Mouse (Mus musculus) neural tube, embryonic 14.5 days (tissue): Measurements from ENCODE around the gene Slc25a20. TPM values are rescaled to one million over a fixed set of nuclear protein-coding genes. Genes with fewer than 3 reads are reported as not detected.
A peak's percentile ranks its signal among the peaks of the same experiment; 100 is the strongest.

ENCODE experiments used
- ATAC-seq: fragments of 200-750 bp; cut with Nextera tagmentation; 2 replicates; pipeline ENCODE4 v1.8.0; 2017; ENCODE audit warnings: low read depth, mild to moderate bottlenecking, moderate TSS enrichment, moderate library complexity
- H3K27ac ChIP-seq: fragments of 300-500 bp; sonication (generic); 2 replicates; pipeline ENCODE4 v1.5.1; 2014; ENCODE audit warnings: low read depth, mild to moderate bottlenecking, control low read depth, low read length, moderate library complexity, mixed read lengths
- H3K27me3 ChIP-seq: fragments of 300-500 bp; sonication (generic); 2 replicates; pipeline ENCODE4 v1.6.1; 2014; ENCODE audit warnings: low read length; ENCODE audit not compliant: control insufficient read depth, insufficient read depth
- H3K36me3 ChIP-seq: fragments of 300-500 bp; sonication (generic); 2 replicates; pipeline ENCODE4 v1.6.1; 2014; ENCODE audit warnings: low read length, mixed read lengths; ENCODE audit not compliant: control insufficient read depth, insufficient read depth
- H3K4me1 ChIP-seq: fragments of 300-500 bp; sonication (generic); 2 replicates; pipeline ENCODE4 v1.6.1; 2014; ENCODE audit warnings: low read length; ENCODE audit not compliant: control insufficient read depth, insufficient read depth
- H3K4me2 ChIP-seq: fragments of 300-500 bp; sonication (generic); 2 replicates; pipeline ENCODE4 v1.6.1; 2014; ENCODE audit warnings: mild to moderate bottlenecking, low read depth, low read length, control low read depth
- H3K4me3 ChIP-seq: fragments of 300-500 bp; sonication (generic); 2 replicates; pipeline ENCODE4 v1.5.1; 2014; ENCODE audit warnings: low read depth, low read length, control low read depth, mixed read lengths
- H3K9ac ChIP-seq: fragments of 300-500 bp; sonication (generic); replicated peaks from 2 replicates; pipeline ENCODE4 v1.6.1; 2014; ENCODE audit warnings: low read depth, mild to moderate bottlenecking, control low read depth, low read length, mixed read lengths
- H3K9me3 ChIP-seq: fragments of 300-500 bp; sonication (generic); 2 replicates; pipeline ENCODE4 v1.6.1; 2016; ENCODE audit warnings: low read length; ENCODE audit not compliant: control insufficient read depth
- WGBS: fragments of 180-500 bp; shearing (Covaris S2); extraction: QIAGEN DNeasy Blood & Tissue Kit; methylation state at CpG from one replicate; pipeline ENCODE4 v1.1.7; 2014; 5-methylcytosine and 5-hydroxymethylcytosine counted together
- polyA plus RNA-seq: library from polyadenylated mRNA; unstranded; fragments of >200 nt; fragmentation: Nextera tagmentation; extraction: Ambion mirVana; gene quantifications from 2 replicates; pipeline ENCODE4 v1.2.1, GENCODE M21; 2014

The Slc25a20 gene
- polyA plus RNA-seq, 1 experiment from 2014 or later, result 24.0 TPM

GRCm38 (mm10) chr9:108691371-108691770, 29.5 kb downstream of the Slc25a20 start:
- H3K4me1 ChIP-seq, result peaks cover 28% of the 10 kb centered on the region
- ATAC-seq, result no peak
- 77% methylated on average over 8 of the region's 8 CpGs for WGBS

GRCm38 (mm10) chr9:108691846-108692225, 29.9 kb downstream of the Slc25a20 start:
- no peaks in the 10 kb centered on the region for H3K9me3 ChIP-seq
- ATAC-seq, result peak; percentile 88
- H3K4me3 ChIP-seq, result peak overlapping the region; percentile 82
- H3K4me1 ChIP-seq, result peaks cover 25% of the 10 kb centered on the region
- WGBS, result under 1% methylated on average over 35 of the region's 42 CpGs
- no peaks in the 10 kb centered on the region for H3K36me3 ChIP-seq
- no peaks in the 10 kb centered on the region for H3K27me3 ChIP-seq
- H3K27ac ChIP-seq, result peak overlapping the region; percentile 81
- peak overlapping the region; percentile 86 for H3K9ac ChIP-seq
- H3K4me2 ChIP-seq, result peak overlapping the region; percentile 94

More at GRCm38 (mm10) chr9:108691371-108691770, 29.5 kb downstream of the Slc25a20 start:
- Histone ChIP-seq H3K4me2 (peak overlapping the region; percentile 94), H3K4me3 (peak overlapping the region; percentile 82), H3K27me3 (no peaks in the 10 kb centered on the region), H3K9me3 (no peaks in the 10 kb centered on the region), H3K27ac (peak overlapping the region; percentile 81), H3K9ac (peak overlapping the region; percentile 86), H3K36me3 (no peaks in the 10 kb centered on the region)

- WGBS, result under 1% methylated on average over 80 of the region's 92 CpGs
- Histone ChIP-seq H3K4me2 (peak overlapping the region; percentile 94), H3K9ac (peak overlapping the region; percentile 86), H3K27me3 (no peaks in the 10 kb centered on the region), H3K9me3 (no peaks in the 10 kb centered on the region), H3K27ac (peak overlapping the region; percentile 81), H3K4me3 (peak overlapping the region; percentile 82), H3K4me1 (peaks cover 25% of the 10 kb centered on the region), H3K36me3 (no peaks in the 10 kb centered on the region)
- ATAC-seq, result peak; percentile 79
These were observed 30.5 kb downstream of the Slc25a20 start for GRCm38 (mm10) chr9:108692226-108693041.

GRCm38 (mm10) chr9:108693946-108694345, 32.1 kb downstream of the Slc25a20 start:
- H3K27ac ChIP-seq, result no peak overlapping the region
- peak overlapping the region; percentile 7; the same call in 1 of the 2 replicates for H3K4me3 ChIP-seq
- no peaks in the 10 kb centered on the region for H3K36me3 ChIP-seq
- no peak overlapping the region for H3K9ac ChIP-seq
- H3K4me1 ChIP-seq, result peaks cover 25% of the 10 kb centered on the region
- H3K9me3 ChIP-seq, result no peaks in the 10 kb centered on the region
- no peaks in the 10 kb centered on the region for H3K27me3 ChIP-seq
- ATAC-seq, result no peak
- WGBS, result 56% methylated on average over 4 of the region's 4 CpGs
- H3K4me2 ChIP-seq, result peak overlapping the region; percentile 94

- no peaks in the 10 kb centered on the region for H3K36me3 ChIP-seq
- H3K4me1 ChIP-seq, result peaks cover 25% of the 10 kb centered on the region
- H3K9me3 ChIP-seq, result no peaks in the 10 kb centered on the region
- no peak overlapping the region for H3K9ac ChIP-seq
- WGBS, result 89% methylated on average over 1 of the region's 1 CpGs
- H3K27me3 ChIP-seq, result no peaks in the 10 kb centered on the region
- no peak for ATAC-seq
- no peak overlapping the region for H3K27ac ChIP-seq
- H3K4me3 ChIP-seq, result no peak overlapping the region
- peak overlapping the region; percentile 94; the same call in 1 of the 2 replicates for H3K4me2 ChIP-seq
These were observed 32.6 kb downstream of the Slc25a20 start for GRCm38 (mm10) chr9:108694533-108694932.

GRCm38 (mm10) chr9:108702476-108702875, 40.6 kb downstream of the Slc25a20 start:
- no peak overlapping the region for H3K9ac ChIP-seq
- no peaks in the 10 kb centered on the region for H3K27me3 ChIP-seq
- H3K4me2 ChIP-seq, result no peak overlapping the region
- H3K9me3 ChIP-seq, result no peaks in the 10 kb centered on the region
- H3K27ac ChIP-seq, result no peak overlapping the region
- no peak overlapping the region for H3K4me3 ChIP-seq
- no peaks in the 10 kb centered on the region for H3K36me3 ChIP-seq
- no peak for ATAC-seq
- H3K4me1 ChIP-seq, result no peaks in the 10 kb centered on the region

GRCm38 (mm10) chr9:108703373-108704110, 41.7 kb downstream of the Slc25a20 start:
- H3K4me2 ChIP-seq, result no peak overlapping the region
- no peak overlapping the region for H3K27ac ChIP-seq
- no peaks in the 10 kb centered on the region for H3K9me3 ChIP-seq
- H3K9ac ChIP-seq, result no peak overlapping the region
- no peaks in the 10 kb centered on the region for H3K36me3 ChIP-seq
- no peaks in the 10 kb centered on the region for H3K27me3 ChIP-seq
- no peaks in the 10 kb centered on the region for H3K4me1 ChIP-seq
- 25% methylated on average over 12 of the region's 12 CpGs for WGBS
- no peak for ATAC-seq
- no peak overlapping the region for H3K4me3 ChIP-seq

- 70% methylated on average over 7 of the region's 7 CpGs for WGBS
- H3K9me3 ChIP-seq, result no peaks in the 10 kb centered on the region
- no peak overlapping the region for H3K9ac ChIP-seq
- H3K4me1 ChIP-seq, result no peaks in the 10 kb centered on the region
- no peak overlapping the region for H3K4me3 ChIP-seq
- no peak overlapping the region for H3K4me2 ChIP-seq
- H3K27me3 ChIP-seq, result no peaks in the 10 kb centered on the region
- H3K27ac ChIP-seq, result no peak overlapping the region
- ATAC-seq, result no peak
- H3K36me3 ChIP-seq, result no peaks in the 10 kb centered on the region
These were observed 42.7 kb downstream of the Slc25a20 start for GRCm38 (mm10) chr9:108704591-108704990.

GRCm38 (mm10) chr9:108707212-108707611, 45.3 kb downstream of the Slc25a20 start:
- ATAC-seq, result no peak
- 97% methylated on average over 2 of the region's 2 CpGs for WGBS
- Histone ChIP-seq H3K27me3 (no peaks in the 10 kb centered on the region), H3K27ac (no peak overlapping the region), H3K4me3 (no peak overlapping the region), H3K4me1 (no peaks in the 10 kb centered on the region), H3K4me2 (no peak overlapping the region), H3K9me3 (no peaks in the 10 kb centered on the region), H3K36me3 (no peaks in the 10 kb centered on the region), H3K9ac (no peak overlapping the region)
